Mouse (Mus musculus): ENCODE results near the gene Adgre1.

DNA sequence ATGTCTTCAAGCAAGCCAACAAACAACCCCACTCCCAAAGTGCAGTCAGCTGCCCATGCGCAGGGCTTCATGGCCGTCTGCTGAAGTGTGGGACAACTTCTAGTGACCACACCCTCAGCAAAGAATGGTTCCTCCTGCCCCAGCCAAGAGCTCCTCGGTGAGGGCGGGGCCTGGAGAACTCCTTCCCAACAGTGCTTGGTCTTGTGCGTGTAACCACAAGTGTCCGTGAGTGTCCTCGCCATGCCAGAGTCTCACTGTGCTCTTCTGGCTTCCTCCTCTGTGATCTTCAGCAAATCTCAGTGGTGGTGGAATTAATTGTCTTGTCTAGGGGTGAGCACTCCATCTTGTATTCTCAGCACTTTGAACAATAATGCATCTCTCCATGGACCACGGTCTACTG is 27.5 kb upstream of the Adgre1 start:
- no peak for TF ChIP-seq GATA1 (IDR thresholded peaks at IDR 0.05; ENCODE audit: low read length)
- no peak for TF ChIP-seq TAL1 (IDR thresholded peaks at IDR 0.05; ENCODE audit: low read length)

Measured in erythroblast, embryonic 14.5 days (primary cell).